Mouse (Mus musculus) stomach, embryonic 16.5 days (tissue): ENCODE measurements around the gene Rnf44. TPM values are rescaled to one million over a fixed set of nuclear protein-coding genes. Genes with fewer than 3 reads are reported as not detected.

ENCODE experiments used
- ATAC-seq: fragments of 200-750 bp; cut with Nextera tagmentation; 2 replicates; pipeline ENCODE4 v1.8.0; 2017; ENCODE audit warnings: moderate number of reproducible peaks, moderate TSS enrichment; ENCODE audit not compliant: insufficient read depth, low FRiP score
- H3K27ac ChIP-seq: fragments of 300-500 bp; sonication (generic); 2 replicates; pipeline ENCODE4 v1.5.1; 2014; ENCODE audit warnings: low read length
- H3K27me3 ChIP-seq: fragments of 300-500 bp; sonication (generic); 2 replicates; pipeline ENCODE4 v1.6.1; 2014; ENCODE audit warnings: low read length, control low read depth, mixed read lengths; ENCODE audit not compliant: control insufficient read depth, insufficient read depth
- H3K36me3 ChIP-seq: fragments of 300-500 bp; sonication (generic); 2 replicates; pipeline ENCODE4 v1.6.1; 2014; ENCODE audit warnings: low read length; ENCODE audit not compliant: control insufficient read depth, insufficient read depth
- H3K4me1 ChIP-seq: fragments of 300-500 bp; sonication (generic); 2 replicates; pipeline ENCODE4 v1.6.1; 2014; ENCODE audit warnings: low read length, control low read depth, mixed read lengths; ENCODE audit not compliant: control insufficient read depth, insufficient read depth
- H3K4me2 ChIP-seq: fragments of 300-500 bp; sonication (generic); 2 replicates; pipeline ENCODE4 v1.6.1; 2014; ENCODE audit warnings: low read depth, low read length, mixed read lengths
- H3K4me3 ChIP-seq: fragments of 300-500 bp; sonication (generic); replicated peaks from 2 replicates; pipeline ENCODE4 v1.5.1; 2014; ENCODE audit warnings: mild to moderate bottlenecking, low read length
- H3K9ac ChIP-seq: fragments of 300-500 bp; sonication (generic); 2 replicates; pipeline ENCODE4 v1.6.1; 2014; ENCODE audit warnings: low read length
- H3K9me3 ChIP-seq: fragments of 300-500 bp; sonication (generic); replicated peaks from 2 replicates; pipeline ENCODE4 v1.6.1; 2016; ENCODE audit warnings: low read length, control low read depth; ENCODE audit not compliant: control insufficient read depth
- WGBS: fragments of 180-500 bp; shearing (Covaris S2); extraction: QIAGEN DNeasy Blood & Tissue Kit; methylation state at CpG from one replicate; pipeline ENCODE4 v1.1.7; 2014; 5-methylcytosine and 5-hydroxymethylcytosine counted together
- polyA plus RNA-seq: library from polyadenylated mRNA; unstranded; fragments of >200 nt; fragmentation: Nextera tagmentation; extraction: Ambion mirVana; gene quantifications from 2 replicates; pipeline ENCODE4 v1.2.1, GENCODE M21; 2015

Rnf44 gene
- polyA plus RNA-seq, 1 experiment from 2014 or later, result 56.5 TPM

DNA sequence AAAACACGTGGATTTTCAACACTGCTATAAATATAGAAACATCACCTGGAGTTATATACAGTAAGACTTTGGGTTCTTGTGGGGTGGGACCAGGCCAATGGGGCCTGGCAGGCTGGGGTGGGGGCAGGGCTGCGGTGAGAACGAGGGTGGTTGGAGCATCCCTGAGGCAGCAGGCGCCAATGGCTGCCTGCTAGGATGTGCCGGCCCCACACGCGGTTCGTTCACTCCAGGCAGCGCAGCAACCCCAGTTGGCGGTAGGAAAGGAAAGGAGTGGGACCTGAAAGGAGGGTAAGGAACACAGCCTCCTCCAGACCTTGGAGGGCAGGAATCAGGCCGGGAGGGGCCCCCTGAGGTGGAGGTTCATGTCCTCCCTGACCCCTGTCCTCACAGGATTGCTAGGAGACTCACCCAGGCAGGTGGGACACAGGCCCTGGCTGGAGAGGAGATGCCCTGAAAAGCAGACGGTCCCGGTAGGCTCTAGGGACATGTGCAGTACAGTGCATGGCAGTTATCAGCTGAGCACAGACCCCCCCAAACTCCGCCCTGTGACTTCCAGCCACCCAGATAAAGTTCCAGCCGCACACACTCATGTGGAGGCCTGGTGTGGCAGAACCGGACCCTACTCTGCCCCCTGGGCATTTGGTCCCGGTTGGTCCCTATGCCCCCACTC is 13.4 kb downstream of the Rnf44 start:
- Histone ChIP-seq H3K9me3 (no peaks in the 10 kb centered on the region), H3K27ac (no peak overlapping the region), H3K9ac (no peak overlapping the region), H3K4me3 (no peak overlapping the region), H3K36me3 (peaks cover 29% of the 10 kb centered on the region; the same call in 1 of the 2 replicates), H3K4me1 (peaks cover 10% of the 10 kb centered on the region), H3K27me3 (no peaks in the 10 kb centered on the region), H3K4me2 (no peak overlapping the region)
- 78% methylated on average over 17 of the region's 17 CpGs for WGBS
- ATAC-seq, result no peak

GRCm38 (mm10) chr13:54678263-54678662 is 15.4 kb downstream of the Rnf44 start:
- H3K9ac ChIP-seq, result no peak overlapping the region
- H3K4me3 ChIP-seq, result no peak overlapping the region
- peaks cover 29% of the 10 kb centered on the region; the same call in 1 of the 2 replicates for H3K36me3 ChIP-seq
- 74% methylated on average over 4 of the region's 4 CpGs for WGBS
- H3K4me1 ChIP-seq, result peaks cover 5% of the 10 kb centered on the region; the same call in 1 of the 2 replicates
- no peak for ATAC-seq
- no peaks in the 10 kb centered on the region for H3K9me3 ChIP-seq
- H3K4me2 ChIP-seq, result no peak overlapping the region
- H3K27ac ChIP-seq, result no peak overlapping the region
- H3K27me3 ChIP-seq, result no peaks in the 10 kb centered on the region

GRCm38 (mm10) chr13:54675895-54676590 is 17.7 kb downstream of the Rnf44 start:
- Histone ChIP-seq H3K27ac (peak overlapping the region; percentile 30), H3K36me3 (peaks cover 18% of the 10 kb centered on the region; the same call in 1 of the 2 replicates), H3K4me3 (no peak overlapping the region), H3K4me2 (no peak overlapping the region), H3K9ac (no peak overlapping the region), H3K27me3 (no peaks in the 10 kb centered on the region), H3K9me3 (no peaks in the 10 kb centered on the region), H3K4me1 (peaks cover 5% of the 10 kb centered on the region; the same call in 1 of the 2 replicates)
- peak; percentile 71 for ATAC-seq
- 41% methylated on average over 11 of the region's 11 CpGs for WGBS

GRCm38 (mm10) chr13:54670491-54670890 is 23.2 kb downstream of the Rnf44 start:
- Histone ChIP-seq H3K9ac (no peak overlapping the region), H3K9me3 (no peaks in the 10 kb centered on the region), H3K36me3 (no peaks in the 10 kb centered on the region), H3K4me3 (no peak overlapping the region), H3K27me3 (no peaks in the 10 kb centered on the region), H3K27ac (no peak overlapping the region), H3K4me2 (no peak overlapping the region), H3K4me1 (0 out of 2 replicates have a peak, but pooled peaks cover 2% of the 10 kb centered on the region)
- ATAC-seq, result no peak
- 70% methylated on average over 2 of the region's 2 CpGs for WGBS

- H3K36me3 ChIP-seq, result no peaks in the 10 kb centered on the region; the same call in 1 of the 2 replicates
- no peak overlapping the region for H3K9ac ChIP-seq
- no peak overlapping the region for H3K4me2 ChIP-seq
- no peaks in the 10 kb centered on the region for H3K27me3 ChIP-seq
- no peak overlapping the region for H3K27ac ChIP-seq
- no peak overlapping the region for H3K4me3 ChIP-seq
- H3K4me1 ChIP-seq, result peaks cover 5% of the 10 kb centered on the region; the same call in 1 of the 2 replicates
- ATAC-seq, result no peak
- 72% methylated on average over 7 of the region's 7 CpGs for WGBS
- no peaks in the 10 kb centered on the region for H3K9me3 ChIP-seq
Observed at GRCm38 (mm10) chr13:54665062-54665461, 28.6 kb downstream of the Rnf44 start.

- Histone ChIP-seq H3K4me1 (peaks cover 5% of the 10 kb centered on the region; the same call in 1 of the 2 replicates), H3K36me3 (no peaks in the 10 kb centered on the region; the same call in 1 of the 2 replicates), H3K27ac (no peak overlapping the region), H3K4me3 (no peak overlapping the region), H3K9me3 (no peaks in the 10 kb centered on the region), H3K4me2 (no peak overlapping the region), H3K9ac (no peak overlapping the region), H3K27me3 (no peaks in the 10 kb centered on the region)
- no peak for ATAC-seq
- WGBS, result 83% methylated on average over 1 of the region's 1 CpGs
Observed at GRCm38 (mm10) chr13:54664509-54664908, 29.2 kb downstream of the Rnf44 start.

DNA sequence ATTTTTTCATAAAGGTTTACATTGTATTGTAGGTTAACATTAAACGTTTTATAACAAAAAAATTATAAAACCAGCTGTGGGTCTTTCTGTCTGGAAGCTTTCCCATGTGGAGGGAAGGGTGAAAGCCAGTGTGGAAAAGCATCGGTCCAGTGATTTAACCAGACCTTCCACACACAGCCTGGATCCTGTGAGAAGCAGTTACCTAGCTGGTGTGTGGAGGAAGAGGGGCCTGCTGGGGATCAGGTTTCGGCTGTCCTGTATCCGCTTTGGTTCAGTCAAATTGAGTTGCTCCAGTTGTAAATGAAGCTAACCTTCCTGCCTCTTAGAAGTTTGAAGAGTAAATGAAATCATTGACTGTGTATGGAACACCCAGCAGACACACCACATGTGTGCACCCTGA is 29.7 kb downstream of the Rnf44 start:
- Histone ChIP-seq H3K4me1 (peaks cover 5% of the 10 kb centered on the region; the same call in 1 of the 2 replicates), H3K27me3 (no peaks in the 10 kb centered on the region), H3K4me2 (no peak overlapping the region), H3K9me3 (no peaks in the 10 kb centered on the region), H3K9ac (no peak overlapping the region), H3K4me3 (no peak overlapping the region), H3K36me3 (no peaks in the 10 kb centered on the region; the same call in 1 of the 2 replicates), H3K27ac (no peak overlapping the region)
- no peak for ATAC-seq
- WGBS, result 74% methylated on average over 4 of the region's 4 CpGs

DNA sequence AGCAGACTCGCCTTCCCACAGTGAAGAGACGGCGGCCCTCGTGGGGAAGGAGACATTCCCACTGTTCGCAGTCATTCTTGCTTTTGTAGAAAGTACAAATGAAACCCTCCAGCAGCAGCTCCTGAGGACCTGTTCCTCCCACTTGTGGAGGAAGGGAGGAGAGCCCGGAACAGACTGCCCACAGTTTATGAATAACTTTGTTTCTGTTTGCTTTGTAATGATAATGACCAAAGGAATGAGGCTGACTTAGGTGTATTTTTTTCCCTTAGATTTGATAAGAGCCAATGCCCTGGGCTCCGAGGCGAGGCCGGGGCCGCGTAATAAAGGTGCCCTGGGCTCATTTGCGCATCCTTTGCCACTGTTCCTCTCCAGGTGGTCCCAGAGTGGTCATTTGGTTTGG is 32.3 kb downstream of the Rnf44 start:
- H3K27ac ChIP-seq, result peak overlapping the region; percentile 62; the same call in 1 of the 2 replicates
- no peak overlapping the region for H3K4me2 ChIP-seq
- H3K27me3 ChIP-seq, result no peaks in the 10 kb centered on the region
- WGBS, result 64% methylated on average over 12 of the region's 12 CpGs
- no peaks in the 10 kb centered on the region for H3K9me3 ChIP-seq
- peaks cover 5% of the 10 kb centered on the region; the same call in 1 of the 2 replicates for H3K4me1 ChIP-seq
- H3K4me3 ChIP-seq, result no peak overlapping the region
- H3K9ac ChIP-seq, result no peak overlapping the region
- ATAC-seq, result peak; percentile 74; the same call in 1 of the 2 replicates
- H3K36me3 ChIP-seq, result peaks cover 6% of the 10 kb centered on the region

DNA sequence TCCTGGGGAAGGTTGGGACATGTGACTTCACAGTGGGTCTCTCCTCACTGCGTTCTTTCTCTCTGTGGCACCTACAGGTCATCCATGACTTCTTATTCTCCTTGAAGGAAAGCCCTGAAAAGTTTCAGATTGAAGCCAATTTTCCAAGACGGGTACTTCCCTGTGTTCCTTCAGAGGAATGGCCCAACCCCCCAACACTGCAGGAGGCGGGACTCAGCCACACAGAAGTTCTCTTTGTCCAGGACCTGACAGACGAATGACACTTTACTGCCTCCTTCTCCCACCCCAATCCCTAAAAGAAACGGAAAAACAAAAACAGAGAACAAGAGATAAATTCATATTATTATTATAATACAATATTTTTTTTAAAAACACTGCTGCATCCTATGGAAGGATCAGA is 32.8 kb downstream of the Rnf44 start:
- peaks cover 11% of the 10 kb centered on the region for H3K36me3 ChIP-seq
- ATAC-seq, result no peak

More for the DNA sequence above, 32.8 kb downstream of the Rnf44 start:
- Histone ChIP-seq H3K27ac (peak overlapping the region; percentile 62), H3K9me3 (no peaks in the 10 kb centered on the region), H3K4me3 (no peak overlapping the region), H3K4me1 (peaks cover 5% of the 10 kb centered on the region; the same call in 1 of the 2 replicates), H3K27me3 (no peaks in the 10 kb centered on the region), H3K9ac (no peak overlapping the region), H3K4me2 (no peak overlapping the region)
- WGBS, result 56% methylated on average over 5 of the region's 5 CpGs
